Mouse (Mus musculus) embryonic fibroblast, embryonic 13.5 days (primary cell): ENCODE data around the gene Cdhr1.

ENCODE experiments used
- CTCF ChIP-seq: IDR thresholded peaks from 2 replicates; pipeline ENCODE4 v1.5.1; 2011; ENCODE audit warnings: mild to moderate bottlenecking, control low read depth, low read length, moderate library complexity, borderline replicate concordance; ENCODE audit not compliant: insufficient read depth
- POLR2A ChIP-seq: IDR thresholded peaks from 2 replicates; pipeline ENCODE4 v1.6.1; 2011; ENCODE audit warnings: low read depth, mild to moderate bottlenecking, control low read depth, low read length, moderate library complexity

DNA sequence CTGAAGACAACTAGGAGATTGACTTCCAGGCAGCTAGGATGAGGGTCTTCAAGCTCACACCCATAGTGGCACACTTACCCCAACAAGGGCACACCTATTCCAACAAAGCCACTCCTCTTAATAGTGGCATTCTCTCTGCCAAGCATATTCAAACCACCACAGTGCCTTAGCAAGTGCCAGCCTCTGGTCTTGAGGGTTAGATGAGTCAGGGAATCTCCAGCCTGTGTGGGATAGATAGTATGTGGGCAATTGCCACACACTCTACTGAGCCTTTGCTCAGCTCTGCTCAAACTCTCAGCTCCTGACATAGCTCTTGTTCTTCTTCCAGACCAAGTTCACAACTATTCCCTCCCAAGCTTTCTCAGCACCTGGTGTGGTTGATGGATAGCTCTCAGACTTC is 13.2 kb upstream of the Cdhr1 start:
- TF ChIP-seq CTCF (no peak), POLR2A (no peak)
